Mouse (Mus musculus): Measurements from ENCODE around the gene Gdpd4.

- TF ChIP-seq CTCF (IDR thresholded peaks at IDR 0.05; ENCODE audit: low read depth) (no peak), EP300 (optimal IDR thresholded peaks at IDR 0.05) (no peak)
Measured at GRCm38 (mm10) chr7:97914833-97915516, 4.8 kb upstream of the Gdpd4 start.

Measured in stomach, postnatal 0 days (tissue).